Mouse (Mus musculus) kidney, postnatal 14 days (tissue): Measurements from ENCODE around the gene Srgap3.

ENCODE experiments used
- DNase-seq: peaks from one replicate; pipeline ENCODE4 v3.0.0; 2022; ENCODE audit warnings: mixed read lengths

The Srgap3 gene

GRCm38 (mm10) chr6:112852261-112853235 lies 94.5 kb downstream of the Srgap3 start:
- no peak for DNase-seq

- no peak for DNase-seq
These were observed 96.3 kb downstream of the Srgap3 start for GRCm38 (mm10) chr6:112850745-112851144.

- no peak for DNase-seq
These were observed 98.4 kb downstream of the Srgap3 start for GRCm38 (mm10) chr6:112848629-112849180.

GRCm38 (mm10) chr6:112846863-112847262 lies 100.2 kb downstream of the Srgap3 start:
- no peak for DNase-seq

GRCm38 (mm10) chr6:112842426-112842825 lies 104.6 kb downstream of the Srgap3 start:
- peak; percentile 27 for DNase-seq

GRCm38 (mm10) chr6:112840400-112840799 lies 106.7 kb downstream of the Srgap3 start:
- DNase-seq = no peak

- DNase-seq = peak; percentile 16
These were observed 107.7 kb downstream of the Srgap3 start for GRCm38 (mm10) chr6:112839391-112839790.

GRCm38 (mm10) chr6:112838879-112839278 lies 108.2 kb downstream of the Srgap3 start:
- DNase-seq = no peak

GRCm38 (mm10) chr6:112836712-112837111 lies 110.4 kb downstream of the Srgap3 start:
- DNase-seq = no peak

GRCm38 (mm10) chr6:112835413-112835812 lies 111.7 kb downstream of the Srgap3 start:
- no peak for DNase-seq

- DNase-seq = no peak
These were observed 112.6 kb downstream of the Srgap3 start for GRCm38 (mm10) chr6:112834430-112834829.

GRCm38 (mm10) chr6:112833763-112834162 lies 113.3 kb downstream of the Srgap3 start:
- DNase-seq = no peak

GRCm38 (mm10) chr6:112829196-112829595 lies 117.9 kb downstream of the Srgap3 start:
- DNase-seq = no peak

GRCm38 (mm10) chr6:112828420-112828819 lies 118.6 kb downstream of the Srgap3 start:
- DNase-seq = no peak

- no peak for DNase-seq
These were observed 121.4 kb downstream of the Srgap3 start for GRCm38 (mm10) chr6:112825657-112826056.

- no peak for DNase-seq
These were observed 124.0 kb downstream of the Srgap3 start for GRCm38 (mm10) chr6:112823096-112823495.

GRCm38 (mm10) chr6:112820298-112820992 lies 126.6 kb downstream of the Srgap3 start:
- DNase-seq = no peak

- no peak for DNase-seq
These were observed 128.6 kb downstream of the Srgap3 start for GRCm38 (mm10) chr6:112818403-112818901.

GRCm38 (mm10) chr6:112815604-112816003 lies 131.5 kb downstream of the Srgap3 start:
- DNase-seq = no peak

- DNase-seq = peak; percentile 13
These were observed 132.5 kb downstream of the Srgap3 start for GRCm38 (mm10) chr6:112814525-112815086.

GRCm38 (mm10) chr6:112812884-112813283 lies 134.2 kb downstream of the Srgap3 start:
- DNase-seq = no peak

- DNase-seq = no peak
These were observed 136.6 kb downstream of the Srgap3 start for GRCm38 (mm10) chr6:112810521-112810830.
